Mouse (Mus musculus): ENCODE data around the gene Ddx10.
"Not testable (repeated sequence)": the region's sequence is repeated elsewhere in the genome, so short reads cannot be mapped to it uniquely, and the experiment has no call there.

Ddx10 gene

DNA sequence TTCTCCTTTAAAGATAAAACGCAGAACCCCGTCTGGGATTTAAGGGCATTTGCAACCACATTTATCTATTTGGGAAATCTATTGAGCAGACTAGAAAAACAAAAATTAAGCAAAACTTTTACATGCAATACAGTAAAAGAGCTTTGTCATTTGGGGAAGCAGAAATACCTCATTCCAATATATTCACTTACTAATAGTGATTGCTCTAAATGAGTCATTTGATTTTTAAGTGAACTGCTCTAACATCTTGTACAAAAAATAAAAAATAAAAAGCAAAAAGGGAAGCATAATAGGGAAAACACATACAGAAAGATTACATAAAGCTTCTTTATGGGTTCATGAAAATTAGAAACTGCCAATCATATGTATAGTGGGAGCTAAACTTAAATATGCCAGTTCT is 104.3 kb downstream of the Ddx10 start:
- no peak for DNase-seq (ENCODE audit: low spot score)

GRCm38 (mm10) chr9:53142424-53142823 is 105.4 kb downstream of the Ddx10 start:
- not testable (repeated sequence) for DNase-seq (ENCODE audit: low spot score)

- no peak for DNase-seq (ENCODE audit: low spot score)
These were observed 107.2 kb downstream of the Ddx10 start for GRCm38 (mm10) chr9:53140610-53141165.

GRCm38 (mm10) chr9:53132826-53133225 is 115.0 kb downstream of the Ddx10 start:
- no peak for DNase-seq (ENCODE audit: low spot score)

DNA sequence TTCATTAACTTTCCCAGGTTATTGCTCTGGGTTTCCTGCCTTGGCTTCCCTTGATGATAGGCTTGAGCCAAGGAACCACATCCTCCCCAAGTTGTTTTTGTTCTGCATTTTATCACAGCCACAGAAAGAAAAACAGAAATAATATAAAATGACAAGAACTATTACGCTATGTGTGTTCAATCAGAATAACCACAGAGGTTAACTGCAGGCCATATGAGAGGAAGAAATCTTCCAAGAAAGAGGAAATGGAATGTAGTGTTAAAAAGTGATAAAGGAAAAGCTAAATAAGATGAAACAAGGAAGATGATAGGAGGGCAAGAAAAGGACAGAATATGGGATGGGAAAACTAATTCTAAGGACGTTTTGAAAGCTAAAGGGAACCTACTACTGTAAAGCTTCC is 117.4 kb downstream of the Ddx10 start:
- no peak for DNase-seq (ENCODE audit: low spot score)

- no peak for DNase-seq (ENCODE audit: low spot score)
These were observed 146.8 kb downstream of the Ddx10 start for GRCm38 (mm10) chr9:53101103-53101502.

GRCm38 (mm10) chr9:53095319-53096165 is 152.3 kb downstream of the Ddx10 start:
- no peak for DNase-seq (ENCODE audit: low spot score)

GRCm38 (mm10) chr9:53094536-53094935 is 153.3 kb downstream of the Ddx10 start:
- no peak for DNase-seq (ENCODE audit: low spot score)

GRCm38 (mm10) chr9:53077626-53078025 is 170.2 kb downstream of the Ddx10 start:
- no peak for DNase-seq (ENCODE audit: low spot score)

GRCm38 (mm10) chr9:53075931-53076330 is 171.9 kb downstream of the Ddx10 start:
- DNase-seq (ENCODE audit: low spot score): no peak

GRCm38 (mm10) chr9:53074443-53074842 is 173.4 kb downstream of the Ddx10 start:
- no peak for DNase-seq (ENCODE audit: low spot score)

DNA sequence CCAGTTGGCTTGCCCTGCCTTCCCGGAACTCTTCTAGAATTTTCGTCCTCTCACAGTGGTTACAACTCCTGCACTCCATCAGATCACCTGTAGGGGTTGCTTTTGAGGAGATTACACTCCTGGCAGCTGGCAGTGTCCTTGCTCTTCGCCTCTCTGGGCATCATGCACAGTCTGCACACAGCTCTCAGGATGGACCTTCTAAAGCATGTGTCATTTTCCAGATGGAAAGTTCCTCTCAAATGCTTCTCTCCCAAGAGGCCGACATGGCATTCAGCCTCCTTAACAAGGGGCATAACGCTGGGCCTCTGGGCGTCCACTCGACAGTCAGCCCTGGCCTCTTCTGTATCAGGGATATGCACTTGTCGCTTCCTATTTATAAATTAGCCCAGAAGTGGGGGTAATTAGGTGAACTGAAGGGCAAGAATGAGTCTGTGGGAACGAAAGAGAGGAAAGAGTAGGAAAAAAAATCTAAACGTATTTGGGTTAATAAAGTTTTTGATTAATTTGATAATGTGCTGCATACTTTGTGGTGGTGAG is 174.2 kb downstream of the Ddx10 start:
- no peak for DNase-seq (ENCODE audit: low spot score)

GRCm38 (mm10) chr9:53072088-53072487 is 175.8 kb downstream of the Ddx10 start:
- DNase-seq (ENCODE audit: low spot score): no peak

DNA sequence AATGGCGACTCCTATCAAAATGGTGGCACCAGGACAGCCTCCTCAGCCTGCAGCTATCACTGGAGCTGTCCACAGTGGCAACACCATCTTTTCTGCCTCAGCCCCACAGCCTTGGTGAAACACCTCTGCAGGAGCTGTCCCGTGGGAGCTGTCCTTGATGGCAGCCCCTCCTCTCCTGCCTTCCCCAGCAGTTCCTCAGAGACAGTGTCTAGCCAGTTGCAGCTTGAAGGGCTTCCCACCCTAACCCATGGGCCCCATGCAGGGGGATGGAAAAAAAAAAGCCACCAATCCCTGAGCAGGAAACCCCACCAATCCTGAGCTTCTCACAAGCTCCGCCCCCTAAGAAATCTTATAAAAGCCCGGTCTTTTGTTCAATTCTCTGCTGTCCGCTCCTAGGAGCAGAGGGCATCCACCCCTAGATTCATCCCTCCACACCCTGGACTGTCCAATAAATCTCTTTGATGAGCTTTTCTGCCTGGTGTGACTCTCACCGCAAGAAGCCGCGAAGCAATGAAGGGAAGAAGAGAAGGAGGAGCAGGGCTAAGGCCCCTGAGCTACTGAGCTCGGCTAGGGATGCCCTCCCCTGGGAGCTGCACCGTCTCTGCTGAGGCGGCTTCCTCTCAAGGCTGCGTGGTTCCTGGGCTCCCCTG is 176.9 kb downstream of the Ddx10 start:
- DNase-seq (ENCODE audit: low spot score): no peak

- no peak for DNase-seq (ENCODE audit: low spot score)
These were observed 179.7 kb downstream of the Ddx10 start for GRCm38 (mm10) chr9:53068166-53068565.

GRCm38 (mm10) chr9:53066428-53066827 is 181.4 kb downstream of the Ddx10 start:
- DNase-seq (ENCODE audit: low spot score): no peak

DNA sequence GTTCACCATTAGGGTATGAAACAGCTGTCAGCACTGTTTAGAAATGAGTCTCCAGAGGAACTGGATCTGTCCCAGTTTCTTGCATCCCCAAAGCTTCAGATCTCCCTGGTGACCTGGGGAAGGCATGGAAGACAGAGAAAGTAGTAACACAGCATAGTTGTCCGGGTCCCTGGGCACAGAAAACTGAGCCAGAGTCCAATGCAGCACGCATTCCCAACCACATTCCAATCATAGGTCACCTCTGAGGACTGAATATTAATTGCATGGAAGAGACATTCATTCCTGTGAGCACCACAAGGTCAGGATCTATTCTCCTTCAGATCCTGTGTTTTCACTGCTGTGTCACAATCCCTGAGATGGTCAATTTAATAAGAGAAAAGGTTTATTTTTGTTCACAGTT is 182.8 kb downstream of the Ddx10 start:
- no peak for DNase-seq (ENCODE audit: low spot score)

GRCm38 (mm10) chr9:53064531-53064930 is 183.3 kb downstream of the Ddx10 start:
- DNase-seq (ENCODE audit: low spot score): no peak

- DNase-seq (ENCODE audit: low spot score): no peak
These were observed 192.5 kb downstream of the Ddx10 start for GRCm38 (mm10) chr9:53055306-53055705.
